Mouse (Mus musculus): ENCODE results near the gene Gatad2b.

DNA sequence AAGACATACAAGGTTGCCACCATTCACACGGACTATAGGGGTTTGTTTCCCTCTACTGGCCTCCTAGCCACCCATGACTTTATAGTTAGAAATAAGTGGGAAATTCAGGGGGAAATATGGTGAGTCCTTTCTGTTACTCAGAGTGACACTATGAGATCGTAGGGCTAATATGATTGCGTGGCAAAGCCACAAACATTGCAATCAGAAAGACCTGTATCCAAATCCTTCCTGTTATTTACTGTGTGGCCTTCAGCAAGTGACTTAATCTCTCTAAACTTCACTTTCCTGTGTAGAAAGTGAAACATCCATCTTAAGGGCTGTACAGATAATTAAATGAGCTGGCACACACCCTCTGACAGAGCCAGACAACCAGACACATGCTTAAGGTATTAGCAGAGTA, 115.7 kb downstream of the Gatad2b start:
- TF ChIP-seq GATA1 (IDR thresholded peaks at IDR 0.05; ENCODE audit: low read length) (no peak), TAL1 (IDR thresholded peaks at IDR 0.05; ENCODE audit: low read length) (no peak)

All from erythroblast, embryonic 14.5 days (primary cell).